Mouse (Mus musculus) neutrophil, adult 5-6 weeks (primary cell): ENCODE results near the gene Batf2. TPM values are rescaled to one million over a fixed set of nuclear protein-coding genes. Genes with fewer than 3 reads are reported as not detected.

Experiments
- ATAC-seq: fragments of 151-379, 151-347 bp; 2 replicates; pipeline ENCODE4 v1.8.0; 2017; ENCODE audit warnings: mild to moderate bottlenecking, moderate TSS enrichment; ENCODE audit not compliant: insufficient number of reproducible peaks, poor library complexity, low FRiP score, severe bottlenecking; ENCODE audit errors: extremely low read depth
- total RNA-seq: library from RNA; stranded (forward); fragments of 200-1000 nt; gene quantifications from 2 replicates; pipeline ENCODE4 v1.2.3, GENCODE M21; 2017

Batf2 gene
- total RNA-seq, 1 experiment from 2014 or later, result not detected

DNA sequence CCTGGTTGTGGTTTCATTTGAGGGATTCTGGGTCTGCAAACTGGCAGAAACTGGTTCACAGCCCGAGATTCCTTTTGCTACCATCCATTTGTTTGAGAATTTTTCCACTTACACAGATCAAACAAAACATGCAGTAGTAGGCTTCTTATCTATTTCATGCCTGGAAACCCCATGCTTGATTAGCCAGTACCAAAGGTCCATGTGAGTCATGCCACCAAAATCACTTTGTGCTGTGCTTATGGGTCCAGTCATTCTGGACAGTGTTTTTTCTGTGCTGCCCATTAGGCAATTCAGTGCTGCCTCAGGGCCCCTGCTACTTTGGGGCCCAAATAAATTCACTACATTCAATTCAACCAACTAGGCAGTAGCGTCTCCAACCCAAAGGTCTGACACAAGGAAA is 63.5 kb downstream of the Batf2 start:
- no peak for ATAC-seq

DNA sequence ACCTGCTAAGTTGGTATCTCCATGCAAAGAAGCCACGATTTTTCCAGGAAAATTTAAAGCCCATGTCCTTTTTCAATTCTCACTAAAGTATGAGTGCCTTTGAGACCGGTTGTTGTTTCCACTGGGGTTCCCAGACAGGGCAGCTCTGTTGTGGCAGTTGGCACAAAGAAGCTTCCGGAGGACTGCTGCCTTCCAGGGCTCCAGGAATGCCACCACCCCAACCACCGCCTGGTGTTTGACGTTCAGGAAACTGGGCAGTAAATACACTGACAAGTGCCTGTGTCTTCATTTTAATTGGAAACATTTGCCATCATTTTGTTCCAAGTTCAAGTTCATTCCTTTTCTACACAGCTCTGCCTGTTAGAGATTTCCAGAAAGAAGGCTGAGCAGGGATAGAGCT is 65.9 kb downstream of the Batf2 start:
- ATAC-seq, result no peak

DNA sequence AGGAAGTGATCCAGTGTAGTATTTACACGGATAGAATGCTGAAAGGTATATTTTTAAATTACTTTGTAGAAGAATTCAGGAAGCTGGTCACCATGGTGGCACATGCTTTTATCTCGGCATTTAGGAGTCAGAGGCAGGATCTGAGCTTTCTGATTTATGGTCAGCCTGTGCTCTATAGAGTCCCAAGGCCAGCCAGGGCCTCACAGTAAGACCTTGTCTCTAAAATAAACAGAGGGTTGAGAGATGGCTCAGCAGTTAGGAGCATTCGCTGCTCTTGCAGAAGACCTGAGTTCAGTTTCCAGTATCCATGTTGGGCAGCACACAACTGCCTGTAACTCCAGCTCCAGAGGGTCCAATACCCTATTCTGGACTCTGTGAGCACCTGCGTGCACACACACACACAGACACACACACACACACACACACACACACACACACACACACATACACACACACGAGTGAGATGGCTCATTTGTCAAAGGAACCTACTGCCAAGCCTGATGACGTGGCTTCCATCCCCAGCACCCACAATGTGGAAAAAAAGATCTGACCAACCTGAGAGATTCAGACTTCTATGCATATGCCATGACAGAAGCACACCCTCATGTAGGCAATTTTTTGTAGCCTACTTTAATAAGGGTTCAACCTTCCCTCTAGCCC is 75.4 kb downstream of the Batf2 start:
- no peak for ATAC-seq

DNA sequence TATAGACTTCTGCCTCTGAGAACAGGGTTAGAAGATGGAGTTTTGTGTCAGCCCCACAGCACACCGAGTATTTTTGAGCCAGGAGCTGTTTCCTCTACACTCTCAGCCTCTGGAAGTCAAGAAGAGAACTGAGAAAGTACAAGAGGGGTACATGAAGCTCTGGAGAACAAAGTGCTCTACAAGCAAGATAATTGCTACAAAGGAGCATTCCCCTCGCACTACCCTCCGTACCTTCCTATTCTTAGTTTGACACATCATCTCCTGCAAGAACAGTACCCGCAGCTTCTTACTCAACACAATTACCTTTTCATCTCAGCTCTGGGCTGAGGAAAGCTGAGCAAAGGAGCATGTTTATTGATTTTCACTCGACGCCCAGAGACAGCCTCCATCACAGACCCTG is 77.8 kb downstream of the Batf2 start:
- no peak for ATAC-seq

Other genes with a start within 250 kb of the Batf2 start
- 1.4 and 1.5 TPM in 2 replicates for gene Tigd3, start 246.8 kb upstream of the Batf2 start, total RNA-seq
- gene Dpf2, start 228.0 kb upstream of the Batf2 start, total RNA-seq, result 80.0 and 104 TPM in 2 replicates
- 3.8 and 4.8 TPM in 2 replicates for gene Cdc42ep2, start 216.2 kb upstream of the Batf2 start, total RNA-seq
- gene Pola2, start 176.8 kb upstream of the Batf2 start, total RNA-seq, result 32.8 and 36.8 TPM in 2 replicates
- 0.47 and 1.1 TPM in 2 replicates for gene Slc22a20, start 154.8 kb upstream of the Batf2 start, total RNA-seq
- gene Capn1, start 125.1 kb upstream of the Batf2 start, total RNA-seq, result 142 and 147 TPM in 2 replicates
- gene Syvn1, start 94.4 kb upstream of the Batf2 start, total RNA-seq, result 42.1 and 45.3 TPM in 2 replicates
- gene Mrpl49, start 83.2 kb upstream of the Batf2 start, total RNA-seq, result 28.7 and 29.2 TPM in 2 replicates
- 2,994 and 3,021 TPM in 2 replicates for gene Fau, start 83.1 kb upstream of the Batf2 start, total RNA-seq
- gene Znhit2, start 79.8 kb upstream of the Batf2 start, total RNA-seq, result 18.4 and 20.3 TPM in 2 replicates
- 5.6 and 8.1 TPM in 2 replicates for gene Tm7sf2, start 72.6 kb upstream of the Batf2 start, total RNA-seq
- gene Vps51, start 63.8 kb upstream of the Batf2 start, total RNA-seq, result 67.0 and 73.7 TPM in 2 replicates
- gene Tmem262, start 61.0 kb upstream of the Batf2 start, total RNA-seq, result 1.5 TPM in 1 of 2 replicates, not detected in the other
- 0.74 TPM in 1 of 2 replicates, not detected in the other for gene Gm28374, start 58.7 kb upstream of the Batf2 start, total RNA-seq
- 51.9 and 52.8 TPM in 2 replicates for gene Zfpl1, start 56.0 kb upstream of the Batf2 start, total RNA-seq
- gene Cdca5, start 56.0 kb upstream of the Batf2 start, total RNA-seq, result 0.35 TPM in 1 of 2 replicates, not detected in the other
- not detected in 2 replicates for gene AC131692.1, start 46.6 kb upstream of the Batf2 start, total RNA-seq
- not detected in 2 replicates for gene Naaladl1, start 35.2 kb upstream of the Batf2 start, total RNA-seq
- gene Sac3d1, start 22.3 kb upstream of the Batf2 start, total RNA-seq, result 2.2 and 3.1 TPM in 2 replicates
- 9.1 and 9.8 TPM in 2 replicates for gene Snx15, start 12.7 kb upstream of the Batf2 start, total RNA-seq
- 14.0 and 15.2 TPM in 2 replicates for gene Arl2, start 565 bp downstream of the Batf2 start, total RNA-seq
- not detected in 2 replicates for gene Majin, start 43.4 kb downstream of the Batf2 start, total RNA-seq
- gene Gpha2, start 85.4 kb downstream of the Batf2 start, total RNA-seq, result not detected in 2 replicates
- gene Ppp2r5b, start 94.9 kb downstream of the Batf2 start, total RNA-seq, result 21.8 and 22.1 TPM in 2 replicates
- gene Atg2a, start 100.7 kb downstream of the Batf2 start, total RNA-seq, result 43.0 and 49.3 TPM in 2 replicates
- 126 and 148 TPM in 2 replicates for gene Ehd1, start 135.7 kb downstream of the Batf2 start, total RNA-seq
- gene Cdc42bpg, start 165.5 kb downstream of the Batf2 start, total RNA-seq, result 4.4 and 10.9 TPM in 2 replicates
- gene Men1, start 194.0 kb downstream of the Batf2 start, total RNA-seq, result 29.5 and 33.6 TPM in 2 replicates
- gene Map4k2, start 200.2 kb downstream of the Batf2 start, total RNA-seq, result 791 and 881 TPM in 2 replicates
- gene Sf1, start 222.7 kb downstream of the Batf2 start, total RNA-seq, result 370 and 400 TPM in 2 replicates
- 8.7 and 14.1 TPM in 2 replicates for gene Pygm, start 243.4 kb downstream of the Batf2 start, total RNA-seq